Mouse (Mus musculus) C2C12 (cell line): Measurements from ENCODE around the gene Sept1. TPM values are rescaled to one million over a fixed set of nuclear protein-coding genes. Genes with fewer than 3 reads are reported as not detected.
"Not testable (repeated sequence)": the region's sequence is repeated elsewhere in the genome, so short reads cannot be mapped to it uniquely, and the experiment has no call there.

Experiments
- H3K27me3 ChIP-seq: one replicate; pipeline ENCODE4 v1.6.1; 2011; ENCODE audit not compliant: control insufficient read depth, insufficient read depth, insufficient read length
- H3K36me3 ChIP-seq: one replicate; pipeline ENCODE4 v1.6.1; 2011; ENCODE audit not compliant: control insufficient read depth, insufficient read depth
- H3K4me3 ChIP-seq: one replicate; pipeline ENCODE4 v1.5.1; 2011; ENCODE audit warnings: mild to moderate bottlenecking, control low read depth; ENCODE audit not compliant: poor library complexity, insufficient read depth, severe bottlenecking
- H3K79me2 ChIP-seq: one replicate; pipeline ENCODE4 v1.6.1; 2011; ENCODE audit not compliant: control insufficient read depth, insufficient read depth
- H3K79me3 ChIP-seq: one replicate; pipeline ENCODE4 v1.6.1; 2011; ENCODE audit warnings: low read depth, control low read depth
- H3ac ChIP-seq: one replicate; pipeline ENCODE3; 2011; ENCODE audit warnings: low read depth; ENCODE audit not compliant: control insufficient read depth, insufficient read length
- CEBPB ChIP-seq: IDR thresholded peaks from one replicate; pipeline ENCODE4 v1.6.1; 2011; ENCODE audit warnings: low read depth, mild to moderate bottlenecking, control low read depth, moderate library complexity
- CTCF ChIP-seq: IDR thresholded peaks from one replicate; pipeline ENCODE4 v1.5.1; 2011; ENCODE audit not compliant: control insufficient read depth, insufficient read depth, insufficient read length
- FOSL1 ChIP-seq: IDR thresholded peaks from one replicate; pipeline ENCODE4 v1.8.0; 2011; ENCODE audit warnings: mild to moderate bottlenecking, low read length; ENCODE audit not compliant: poor library complexity, insufficient read depth, severe bottlenecking
- MAX ChIP-seq: IDR thresholded peaks from one replicate; pipeline ENCODE4 v1.6.1; 2011; ENCODE audit warnings: mild to moderate bottlenecking, control low read depth
- MYOD1 ChIP-seq: IDR thresholded peaks from one replicate; pipeline ENCODE4 v1.6.1; 2011; ENCODE audit warnings: low read depth; ENCODE audit not compliant: control insufficient read depth, insufficient read length
- MYOG ChIP-seq: IDR thresholded peaks from one replicate; pipeline ENCODE4 v1.6.1; 2011; ENCODE audit not compliant: control insufficient read depth, insufficient read length; ENCODE audit errors: extremely low read depth
- USF1 ChIP-seq: IDR thresholded peaks from one replicate; pipeline ENCODE4 v1.6.1; 2011; ENCODE audit warnings: low read depth, mild to moderate bottlenecking, control low read depth, moderate library complexity
- polyA plus RNA-seq: library from polyadenylated mRNA; unstranded; fragments of >200 nt; fragmentation: generic; extraction: Trizol; gene quantifications from one replicate; pipeline ENCODE4 v1.2.1, GENCODE M21; 2012; ENCODE audit warnings: missing spikeins

The Sept1 gene
- polyA plus RNA-seq, 1 experiment: 1.7 TPM

DNA sequence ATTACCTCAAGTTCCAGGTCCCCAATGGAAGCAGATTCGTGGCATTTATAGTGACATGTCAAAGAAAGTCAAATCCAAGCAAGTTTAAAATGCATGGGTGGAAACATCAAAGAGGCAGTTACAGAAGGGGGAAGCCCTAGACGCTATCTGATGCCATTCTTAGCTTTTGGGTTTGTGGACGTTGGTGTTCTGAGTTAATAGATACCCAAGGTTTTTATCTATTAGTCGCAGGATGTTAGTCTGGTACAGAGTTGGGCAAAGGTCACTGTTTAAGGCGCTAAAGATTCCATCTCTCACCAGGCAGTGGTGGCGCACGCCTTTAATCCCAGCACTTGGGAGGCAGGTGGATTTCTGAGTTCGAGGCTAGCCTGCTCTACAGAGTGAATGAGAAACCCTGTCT, 49.6 kb downstream of the Sept1 start:
- Histone ChIP-seq H3K36me3 (no peaks in the 10 kb centered on the region), H3ac (no peak overlapping the region), H3K27me3 (no peaks in the 10 kb centered on the region), H3K79me3 (no peaks in the 10 kb centered on the region), H3K4me3 (no peak overlapping the region), H3K79me2 (no peaks in the 10 kb centered on the region)
- no peak for TF ChIP-seq MAX
- no peak for TF ChIP-seq MYOG
- TF ChIP-seq CTCF: no peak
- no peak for TF ChIP-seq MYOD1
- TF ChIP-seq CEBPB: no peak
- no peak for TF ChIP-seq USF1
- no peak for TF ChIP-seq FOSL1

DNA sequence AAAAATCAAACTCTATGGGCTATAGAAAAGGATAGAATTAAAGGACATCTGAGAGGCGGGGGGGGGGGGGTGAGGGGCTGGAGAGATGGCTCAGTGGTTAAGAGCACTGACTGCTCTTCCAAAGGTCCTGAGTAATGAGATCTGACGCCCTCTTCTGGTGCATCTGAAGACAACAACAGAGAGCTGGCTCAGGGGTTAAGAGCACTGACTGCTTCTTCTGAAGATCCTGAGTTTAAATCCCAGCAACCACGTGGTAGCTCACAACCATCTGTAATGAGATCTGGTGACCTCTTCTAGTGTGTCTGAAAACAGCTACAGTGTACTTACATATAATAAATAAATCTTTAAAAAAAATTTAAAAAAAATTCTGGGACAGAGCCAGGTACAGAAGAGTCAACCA, 51.2 kb downstream of the Sept1 start:
- not testable (repeated sequence) for H3K4me3 ChIP-seq, H3K79me3 ChIP-seq, H3ac ChIP-seq, H3K27me3 ChIP-seq, H3K36me3 ChIP-seq, H3K79me2 ChIP-seq

DNA sequence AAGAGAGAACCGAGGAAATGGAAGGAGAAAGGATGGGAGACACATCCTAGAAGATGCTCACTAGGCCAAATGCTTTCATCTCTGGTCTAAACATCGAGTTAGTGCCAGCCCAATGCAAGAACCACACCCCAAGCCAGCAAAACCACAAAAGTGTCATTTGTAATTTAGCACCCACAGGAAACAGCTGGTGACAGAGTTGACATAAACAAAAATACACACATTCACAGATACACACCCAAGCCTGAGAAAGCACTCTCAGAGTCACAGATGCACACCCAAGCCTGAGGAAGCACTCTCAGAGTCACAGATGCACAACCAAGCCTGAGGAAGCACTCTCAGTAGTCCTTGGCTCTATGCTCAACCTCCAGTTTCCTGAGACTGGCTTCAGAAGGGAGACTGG, 52.1 kb downstream of the Sept1 start:
- TF ChIP-seq MAX: no peak
- TF ChIP-seq USF1: no peak
- TF ChIP-seq MYOD1: no peak
- TF ChIP-seq MYOG: no peak
- TF ChIP-seq CEBPB: no peak
- no peak for TF ChIP-seq CTCF
- no peak for TF ChIP-seq FOSL1
- Histone ChIP-seq H3K79me3 (no peaks in the 10 kb centered on the region), H3K36me3 (no peaks in the 10 kb centered on the region), H3ac (no peak overlapping the region), H3K79me2 (no peaks in the 10 kb centered on the region), H3K27me3 (no peaks in the 10 kb centered on the region), H3K4me3 (no peak overlapping the region)

DNA sequence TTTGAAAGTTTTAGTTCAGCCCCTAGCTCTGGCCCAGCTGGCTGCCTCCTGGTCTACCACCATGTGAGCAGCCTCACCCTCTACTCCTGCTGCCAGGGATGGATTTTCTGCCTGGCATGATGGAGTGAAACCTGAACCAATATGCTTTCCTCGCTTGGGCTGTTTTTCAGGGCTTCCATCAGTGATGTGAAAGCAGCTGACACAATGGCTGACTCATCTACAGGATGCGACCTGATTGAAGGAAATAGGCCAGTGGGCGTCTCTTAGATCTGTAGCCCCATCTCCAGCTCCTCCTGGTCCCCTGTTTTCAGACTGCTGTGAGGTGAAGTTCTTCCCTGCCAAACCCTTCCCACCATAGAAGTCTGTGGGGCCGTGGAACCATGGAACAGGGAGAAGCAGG, 56.0 kb downstream of the Sept1 start:
- no peaks in the 10 kb centered on the region for H3K27me3 ChIP-seq
- H3K79me2 ChIP-seq: no peaks in the 10 kb centered on the region
- H3K36me3 ChIP-seq: no peaks in the 10 kb centered on the region
- H3K4me3 ChIP-seq: no peak overlapping the region
- no peak for TF ChIP-seq FOSL1
- no peak for TF ChIP-seq USF1
- no peak for TF ChIP-seq MAX
- no peak for TF ChIP-seq MYOG
- TF ChIP-seq CTCF: no peak
- H3K79me3 ChIP-seq: no peaks in the 10 kb centered on the region
- no peak overlapping the region for H3ac ChIP-seq

DNA sequence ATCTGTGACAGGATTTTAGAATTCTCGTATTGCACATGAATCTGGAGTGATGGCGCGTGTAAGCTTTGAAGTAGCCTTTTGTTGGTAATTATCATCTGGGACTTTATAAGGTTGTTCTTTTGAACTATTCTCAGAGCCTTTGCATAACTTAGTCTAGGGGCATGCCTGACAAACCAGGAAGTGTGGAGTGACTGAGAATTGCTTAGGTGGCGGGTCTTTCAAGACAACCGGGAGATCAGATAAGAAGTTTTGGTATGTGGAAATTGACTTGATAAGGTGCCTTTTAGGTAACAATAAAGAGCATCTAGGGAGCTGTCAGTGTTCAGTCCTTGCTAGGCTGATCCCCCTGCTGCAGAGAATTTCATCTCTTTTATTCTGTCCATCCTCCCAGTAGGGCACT, 66.4 kb downstream of the Sept1 start:
- H3K4me3 ChIP-seq: no peak overlapping the region
- H3K27me3 ChIP-seq: peaks cover 4% of the 10 kb centered on the region
- H3K79me3 ChIP-seq: no peaks in the 10 kb centered on the region
- no peak for TF ChIP-seq FOSL1
- TF ChIP-seq USF1: no peak
- TF ChIP-seq MYOG: no peak
- no peak for TF ChIP-seq MYOD1
- TF ChIP-seq CTCF: no peak
- no peak for TF ChIP-seq MAX
- no peak for TF ChIP-seq CEBPB
- H3ac ChIP-seq: no peak overlapping the region
- no peaks in the 10 kb centered on the region for H3K36me3 ChIP-seq
- no peaks in the 10 kb centered on the region for H3K79me2 ChIP-seq

DNA sequence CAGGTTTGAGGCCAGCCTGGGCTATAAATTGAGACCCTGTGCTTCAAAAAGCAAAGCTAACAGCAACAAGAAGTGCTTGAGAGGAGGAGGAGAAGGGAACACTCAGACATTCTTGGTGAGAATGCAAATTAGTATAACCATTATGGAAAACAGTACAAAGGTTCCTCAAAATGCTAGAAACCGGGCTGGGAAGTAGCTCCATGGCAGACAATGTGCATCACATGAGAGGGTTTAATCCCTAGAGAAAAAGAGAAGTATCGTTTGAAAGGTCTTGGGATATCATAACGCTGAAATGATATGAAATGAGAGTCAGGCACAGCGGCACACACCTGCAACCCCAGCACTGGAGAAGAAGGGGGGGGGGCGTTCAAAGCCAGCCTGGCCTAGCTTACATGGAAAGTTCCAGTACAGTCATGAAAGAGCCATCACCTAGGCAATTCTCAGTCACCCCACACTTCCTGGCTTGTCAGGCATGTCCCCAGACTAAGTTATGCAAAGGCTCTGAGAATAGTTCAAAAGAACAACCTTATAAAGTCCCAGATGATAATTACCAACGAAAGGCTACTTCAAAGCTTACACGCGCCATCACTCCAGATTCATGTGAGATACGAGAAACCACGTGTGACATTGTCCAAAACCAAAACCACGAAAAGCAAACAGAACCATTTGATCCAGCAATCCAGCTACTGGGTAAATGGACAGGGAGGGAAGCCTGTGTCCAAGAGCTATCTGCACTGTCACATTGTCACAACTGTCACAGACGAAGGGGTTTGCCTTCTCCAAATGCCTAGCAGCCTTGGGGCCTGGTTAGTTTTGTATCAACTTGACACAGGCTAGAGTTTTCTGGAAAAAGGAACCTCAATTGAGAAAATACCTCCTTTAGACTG, 67.1 kb downstream of the Sept1 start:
- TF ChIP-seq FOSL1 (no peak), MYOG (no peak), CTCF (no peak), MAX (no peak), USF1 (no peak), CEBPB (no peak), MYOD1 (no peak)
- Histone ChIP-seq H3K79me2 (no peaks in the 10 kb centered on the region), H3K27me3 (peaks cover 4% of the 10 kb centered on the region), H3K79me3 (no peaks in the 10 kb centered on the region), H3ac (no peak overlapping the region), H3K36me3 (no peaks in the 10 kb centered on the region), H3K4me3 (no peak overlapping the region)

Other genes starting within 250 kb of the Sept1 start
- 32.7 TPM for gene Mvp, start 218.5 kb downstream of the Sept1 start, polyA plus RNA-seq
- 1.2 TPM for gene Pagr1b, start 216.6 kb downstream of the Sept1 start, polyA plus RNA-seq
- gene Pagr1a, start 215.8 kb downstream of the Sept1 start, polyA plus RNA-seq: 22.3 TPM
- gene Gm42742, start 212.0 kb downstream of the Sept1 start, polyA plus RNA-seq: 39.7 TPM
- 0.02 TPM for gene Prrt2, start 211.9 kb downstream of the Sept1 start, polyA plus RNA-seq
- gene Maz, start 206.1 kb downstream of the Sept1 start, polyA plus RNA-seq: 141 TPM
- gene Kif22, start 190.7 kb downstream of the Sept1 start, polyA plus RNA-seq: 75.4 TPM
- gene Zg16, start 145.8 kb downstream of the Sept1 start, polyA plus RNA-seq: not detected
- 34.0 TPM for gene AI467606, start 141.8 kb downstream of the Sept1 start, polyA plus RNA-seq
- gene Qprt, start 110.9 kb downstream of the Sept1 start, polyA plus RNA-seq: not detected
- gene Spn, start 95.3 kb downstream of the Sept1 start, polyA plus RNA-seq: 23.1 TPM
- 56.2 TPM for gene Cd2bp2, start 37.1 kb downstream of the Sept1 start, polyA plus RNA-seq
- gene Tbc1d10b, start 24.7 kb downstream of the Sept1 start, polyA plus RNA-seq: 41.4 TPM
- 39.4 TPM for gene Mylpf, start 24.2 kb downstream of the Sept1 start, polyA plus RNA-seq
- 16.1 TPM for gene Zfp553, start 69 bp downstream of the Sept1 start, polyA plus RNA-seq
- gene Zfp771, start 11.1 kb upstream of the Sept1 start, polyA plus RNA-seq: 38.0 TPM
- 226 TPM for gene Dctpp1, start 27.6 kb upstream of the Sept1 start, polyA plus RNA-seq
- 41.4 TPM for gene Sephs2, start 40.9 kb upstream of the Sept1 start, polyA plus RNA-seq
- 0.07 TPM for gene Itgal, start 63.1 kb upstream of the Sept1 start, polyA plus RNA-seq
- gene Zfp768, start 112.5 kb upstream of the Sept1 start, polyA plus RNA-seq: 17.5 TPM
- gene Zfp747, start 142.9 kb upstream of the Sept1 start, polyA plus RNA-seq: 5.1 TPM
- 0.32 TPM for gene 9130019O22Rik, start 154.0 kb upstream of the Sept1 start, polyA plus RNA-seq
- gene E430018J23Rik, start 160.5 kb upstream of the Sept1 start, polyA plus RNA-seq: 2.9 TPM
- gene Zfp764, start 173.7 kb upstream of the Sept1 start, polyA plus RNA-seq: 1.9 TPM
- gene Zfp688, start 188.9 kb upstream of the Sept1 start, polyA plus RNA-seq: 8.2 TPM
- gene Zfp689, start 216.0 kb upstream of the Sept1 start, polyA plus RNA-seq: 3.7 TPM
- 28.6 TPM for gene Prr14, start 226.5 kb upstream of the Sept1 start, polyA plus RNA-seq
- gene Fbrs, start 246.1 kb upstream of the Sept1 start, polyA plus RNA-seq: 20.9 TPM